Mouse (Mus musculus) olfactory bulb, adult 2 months (tissue): ENCODE results near the gene Thpo.

Experiments
- CTCF ChIP-seq: fragments of 200-500 bp; IDR thresholded peaks from 2 replicates; pipeline ENCODE4 v1.5.1; 2012; ENCODE audit warnings: low read depth, mild to moderate bottlenecking, low read length, moderate library complexity; ENCODE audit not compliant: insufficient read depth
- POLR2A ChIP-seq: fragments of 200-500 bp; IDR thresholded peaks from 2 replicates; pipeline ENCODE4 v1.6.1; 2012; ENCODE audit warnings: mild to moderate bottlenecking, low read depth, low read length, moderate library complexity; ENCODE audit not compliant: insufficient read depth

- TF ChIP-seq CTCF (no peak), POLR2A (no peak)
Measured at GRCm38 (mm10) chr16:20725750-20726149, 8.6 kb downstream of the Thpo start.
